Mouse (Mus musculus) midbrain, postnatal 0 days (tissue): ENCODE data around the gene Dab2. TPM values are rescaled to one million over a fixed set of nuclear protein-coding genes. Genes with fewer than 3 reads are reported as not detected.

ENCODE experiments used
- ATAC-seq: fragments of 200-750 bp; cut with Nextera tagmentation; 2 replicates; pipeline ENCODE4 v1.8.0; 2017; ENCODE audit warnings: moderate number of reproducible peaks, mild to moderate bottlenecking, moderate TSS enrichment, moderate library complexity; ENCODE audit not compliant: low FRiP score
- DNase-seq: peaks from one replicate; pipeline ENCODE4 v3.0.0-alpha.2; 2015; ENCODE audit warnings: low spot score
- H3K27ac ChIP-seq: fragments of 300-500 bp; sonication (generic); 2 replicates; pipeline ENCODE4 v1.5.1; 2014; ENCODE audit warnings: low read depth, mild to moderate bottlenecking, low read length, mixed read lengths
- H3K27me3 ChIP-seq: fragments of 300-500 bp; sonication (generic); 2 replicates; pipeline ENCODE4 v1.6.1; 2014; ENCODE audit warnings: low read length, control low read depth, mixed read lengths; ENCODE audit not compliant: insufficient read depth
- H3K36me3 ChIP-seq: fragments of 300-500 bp; sonication (generic); 2 replicates; pipeline ENCODE4 v1.6.1; 2014; ENCODE audit warnings: low read length, control low read depth, mixed read lengths; ENCODE audit not compliant: insufficient read depth
- H3K4me1 ChIP-seq: fragments of 300-500 bp; sonication (generic); 2 replicates; pipeline ENCODE4 v1.6.1; 2014; ENCODE audit warnings: mild to moderate bottlenecking, control low read depth, antibody characterized with exemption, low read length, mixed read lengths; ENCODE audit not compliant: insufficient read depth
- H3K4me2 ChIP-seq: fragments of 300-500 bp; sonication (generic); 2 replicates; pipeline ENCODE4 v1.6.1; 2014; ENCODE audit warnings: low read depth, mild to moderate bottlenecking, low read length, mixed read lengths; ENCODE audit not compliant: poor library complexity, severe bottlenecking
- H3K4me3 ChIP-seq: fragments of 300-500 bp; sonication (generic); 2 replicates; pipeline ENCODE4 v1.5.1; 2014; ENCODE audit warnings: low read depth, mild to moderate bottlenecking, low read length, moderate library complexity
- H3K9ac ChIP-seq: fragments of 300-500 bp; sonication (generic); replicated peaks from 2 replicates; pipeline ENCODE4 v1.6.1; 2014; ENCODE audit warnings: mild to moderate bottlenecking, low read length, moderate library complexity, mixed read lengths; ENCODE audit not compliant: poor library complexity, severe bottlenecking
- H3K9me3 ChIP-seq: fragments of 300-500 bp; sonication (generic); 2 replicates; pipeline ENCODE4 v1.6.1; 2016; ENCODE audit warnings: low read length, control low read depth
- CTCF ChIP-seq: IDR thresholded peaks from 2 replicates; pipeline ENCODE4 v1.5.1; 2016; ENCODE audit warnings: antibody characterized with exemption, mild to moderate bottlenecking
- WGBS: fragments of 180-500 bp; shearing (Covaris S2); extraction: QIAGEN DNeasy Blood & Tissue Kit; methylation state at CpG from one replicate; pipeline ENCODE4 v1.1.7; 2014; 5-methylcytosine and 5-hydroxymethylcytosine counted together
- polyA plus RNA-seq: library from polyadenylated mRNA; unstranded; fragments of >200 nt; fragmentation: Nextera tagmentation; extraction: Ambion mirVana; gene quantifications from 2 replicates; pipeline ENCODE4 v1.2.1, GENCODE M21; 2015
- total RNA-seq: library from RNA; depleted of rRNA; stranded (reverse); fragments of >200 nt; gene quantifications from 2 replicates; pipeline ENCODE4 v1.2.3, GENCODE M21; 2014

Dab2 gene
- total and polyA plus RNA-seq, 2 experiments from 2014 or later = 13.4 to 16.9 TPM

- no peak overlapping the region for H3K9ac ChIP-seq
- 72% methylated on average over 3 of the region's 3 CpGs for WGBS
- ATAC-seq (no peak), DNase-seq (no peak)
- no peaks in the 10 kb centered on the region for H3K9me3 ChIP-seq
- H3K36me3 ChIP-seq = no peaks in the 10 kb centered on the region
- no peak overlapping the region for H3K4me2 ChIP-seq
- no peak overlapping the region for H3K4me3 ChIP-seq
- TF ChIP-seq CTCF = no peak
- no peak overlapping the region for H3K27ac ChIP-seq
- H3K27me3 ChIP-seq = no peaks in the 10 kb centered on the region
- no peaks in the 10 kb centered on the region for H3K4me1 ChIP-seq
Measured at GRCm38 (mm10) chr15:6267147-6267758, 32.3 kb upstream of the Dab2 start.

DNA sequence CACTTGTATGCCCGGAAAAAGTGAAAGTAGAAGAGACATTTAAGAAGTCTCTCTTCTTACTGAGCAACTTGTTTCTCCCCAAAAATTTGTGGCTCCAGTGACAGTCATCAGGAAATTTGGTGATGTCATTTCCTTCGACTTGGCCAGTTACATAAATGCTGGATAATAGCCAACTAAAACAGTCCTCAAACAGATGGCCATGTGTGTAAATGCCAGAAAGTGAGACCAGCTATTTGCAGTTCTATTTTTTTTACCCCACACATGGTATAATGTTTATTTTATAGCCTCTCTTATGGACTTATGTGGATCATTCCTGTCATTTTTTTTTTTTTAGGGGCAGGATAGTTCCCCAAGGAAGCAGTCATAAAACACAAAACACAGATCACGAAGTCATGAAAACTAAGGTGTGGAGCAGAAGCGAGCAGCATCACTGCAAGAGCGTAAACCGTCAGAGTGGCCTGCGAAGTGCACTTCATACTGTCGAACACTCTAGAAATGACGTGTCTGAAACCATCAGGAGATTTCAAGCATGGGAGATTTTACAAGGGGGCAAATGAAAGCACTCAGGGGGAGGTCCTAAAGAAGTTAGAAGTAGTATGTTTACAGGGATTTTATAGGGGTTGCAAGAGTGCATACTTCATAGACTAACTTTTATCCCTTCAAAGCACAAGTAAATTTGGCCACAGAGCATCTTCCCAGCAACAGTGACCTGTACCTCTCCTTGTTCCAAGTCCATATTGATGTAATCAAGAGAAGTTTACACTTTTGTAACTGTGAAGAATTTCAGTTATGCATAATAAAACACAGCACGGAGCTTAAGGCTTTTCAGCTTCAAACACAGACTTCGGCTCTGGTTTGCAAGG, 20.8 kb upstream of the Dab2 start:
- H3K27me3 ChIP-seq = no peaks in the 10 kb centered on the region
- H3K4me1 ChIP-seq = no peaks in the 10 kb centered on the region
- H3K27ac ChIP-seq = no peak overlapping the region
- DNase-seq = no peak
- H3K9ac ChIP-seq = no peak overlapping the region
- 68% methylated on average over 11 of the region's 11 CpGs for WGBS
- no peaks in the 10 kb centered on the region for H3K36me3 ChIP-seq
- no peak for ATAC-seq
- H3K4me2 ChIP-seq = no peak overlapping the region
- H3K9me3 ChIP-seq = no peaks in the 10 kb centered on the region
- no peak overlapping the region for H3K4me3 ChIP-seq
- TF ChIP-seq CTCF = no peak

- Histone ChIP-seq H3K36me3 (no peaks in the 10 kb centered on the region), H3K9me3 (no peaks in the 10 kb centered on the region), H3K4me3 (no peak overlapping the region), H3K9ac (no peak overlapping the region), H3K27ac (no peak overlapping the region), H3K4me2 (no peak overlapping the region), H3K4me1 (no peaks in the 10 kb centered on the region), H3K27me3 (no peaks in the 10 kb centered on the region)
- ATAC-seq = no peak
- no peak for TF ChIP-seq CTCF
- DNase-seq = peak; percentile 30
- 68% methylated on average over 4 of the region's 4 CpGs for WGBS
Measured at GRCm38 (mm10) chr15:6280021-6280451, 19.6 kb upstream of the Dab2 start.

DNA sequence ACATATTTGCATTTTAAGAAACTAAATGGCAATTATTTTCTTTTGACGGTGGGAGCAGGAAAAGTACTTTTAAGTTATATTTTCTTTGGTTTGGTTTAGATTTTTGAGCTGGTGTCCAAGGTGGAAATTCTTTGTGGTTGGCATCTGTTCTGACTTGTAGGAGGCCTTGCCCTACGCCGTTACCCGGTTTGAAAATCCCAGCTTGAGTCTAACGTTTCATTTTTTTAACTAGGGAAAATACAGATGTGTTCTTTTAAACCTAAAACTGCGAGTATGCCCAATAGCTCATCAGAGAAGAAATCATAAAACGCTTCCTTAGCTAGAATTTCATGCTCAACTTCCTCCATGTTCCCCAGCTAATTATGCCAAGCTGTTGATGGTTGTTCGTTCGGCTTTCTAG, 16.3 kb upstream of the Dab2 start:
- TF ChIP-seq CTCF = no peak
- H3K27ac ChIP-seq = no peak overlapping the region
- 86% methylated on average over 9 of the region's 9 CpGs for WGBS

DNA sequence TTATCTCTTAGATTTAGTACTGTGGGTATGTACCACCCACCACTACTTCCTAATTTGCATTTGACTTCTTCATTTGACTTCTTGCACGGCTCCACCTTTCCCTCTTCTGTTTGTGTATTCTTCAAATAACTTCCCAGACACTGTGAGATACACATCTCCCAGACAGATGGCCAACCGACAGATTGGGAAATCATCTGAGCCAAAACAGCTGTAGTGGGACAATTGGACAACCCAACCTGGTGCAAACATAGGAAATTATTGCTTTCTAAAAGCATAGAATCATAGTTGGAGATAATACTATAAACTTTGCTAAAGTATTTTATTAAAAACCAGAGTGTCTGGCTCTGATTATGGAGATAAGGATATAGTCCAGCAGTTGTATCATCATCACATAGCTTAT, 3.5 kb upstream of the Dab2 start:
- no peak for ATAC-seq
- Histone ChIP-seq H3K36me3 (no peaks in the 10 kb centered on the region), H3K4me1 (no peaks in the 10 kb centered on the region), H3K27me3 (no peaks in the 10 kb centered on the region), H3K4me2 (no peak overlapping the region), H3K9me3 (no peaks in the 10 kb centered on the region), H3K4me3 (no peak overlapping the region), H3K27ac (no peak overlapping the region), H3K9ac (no peak overlapping the region)
- TF ChIP-seq CTCF = no peak
- DNase-seq = no peak
- 74% methylated on average over 2 of the region's 2 CpGs for WGBS

More for the DNA sequence above, 16.3 kb upstream of the Dab2 start:
- Histone ChIP-seq H3K9me3 (no peaks in the 10 kb centered on the region), H3K4me1 (no peaks in the 10 kb centered on the region), H3K9ac (no peak overlapping the region), H3K27me3 (no peaks in the 10 kb centered on the region), H3K4me3 (no peak overlapping the region), H3K4me2 (no peak overlapping the region), H3K36me3 (no peaks in the 10 kb centered on the region)
- DNase-seq = no peak
- ATAC-seq = no peak

- ATAC-seq (no peak), DNase-seq (no peak)
- no peak for TF ChIP-seq CTCF
- Histone ChIP-seq H3K4me3 (no peak overlapping the region), H3K36me3 (no peaks in the 10 kb centered on the region), H3K27me3 (no peaks in the 10 kb centered on the region), H3K9me3 (no peaks in the 10 kb centered on the region), H3K4me2 (no peak overlapping the region), H3K4me1 (no peaks in the 10 kb centered on the region), H3K9ac (no peak overlapping the region), H3K27ac (no peak overlapping the region)
- WGBS = 84% methylated on average over 3 of the region's 3 CpGs
Measured at GRCm38 (mm10) chr15:6298726-6299125, 862 bp upstream of the Dab2 start.
